Mouse (Mus musculus) thymus, postnatal 0 days (tissue): ENCODE measurements around the gene AU040320. TPM values are rescaled to one million over a fixed set of nuclear protein-coding genes. Genes with fewer than 3 reads are reported as not detected.

Source experiments
- DNase-seq: peaks from one replicate; pipeline ENCODE4 v3.0.0-alpha.2; 2015; ENCODE audit warnings: low spot score
- polyA plus RNA-seq: library from polyadenylated mRNA; unstranded; fragments of >200 nt; fragmentation: Nextera tagmentation; extraction: Ambion mirVana; gene quantifications from 2 replicates; pipeline ENCODE4 v1.2.1, GENCODE M21; 2015

AU040320 gene
- polyA plus RNA-seq, 1 experiment from 2014 or later: 15.4 TPM

- DNase-seq: peak; percentile 24
Observed at GRCm38 (mm10) chr4:126850019-126850777, 96.9 kb downstream of the AU040320 start.

- no peak for DNase-seq
Observed at GRCm38 (mm10) chr4:126850778-126851080, 97.4 kb downstream of the AU040320 start.

GRCm38 (mm10) chr4:126852971-126853370 is 99.6 kb downstream of the AU040320 start:
- no peak for DNase-seq

- no peak for DNase-seq
Observed at GRCm38 (mm10) chr4:126860268-126860986, 107.1 kb downstream of the AU040320 start.

- peak; percentile 53 for DNase-seq
Observed at GRCm38 (mm10) chr4:126861514-126862266, 108.3 kb downstream of the AU040320 start.

GRCm38 (mm10) chr4:126868699-126869098 is 115.4 kb downstream of the AU040320 start:
- DNase-seq: no peak

- DNase-seq: no peak
Observed at GRCm38 (mm10) chr4:126872717-126873116, 119.4 kb downstream of the AU040320 start.

- DNase-seq: no peak
Observed at GRCm38 (mm10) chr4:126879560-126880275, 126.4 kb downstream of the AU040320 start.

- DNase-seq: no peak
Observed at GRCm38 (mm10) chr4:126883602-126884001, 130.3 kb downstream of the AU040320 start.

- DNase-seq: no peak
Observed at GRCm38 (mm10) chr4:126885953-126886352, 132.6 kb downstream of the AU040320 start.

GRCm38 (mm10) chr4:126889879-126890278 is 136.5 kb downstream of the AU040320 start:
- no peak for DNase-seq

Other genes with a start within 250 kb of the AU040320 start
- 0.47 and 0.60 TPM in 2 replicates for gene Ago4, start 220.1 kb upstream of the AU040320 start, polyA plus RNA-seq
- gene Clspn, start 196.6 kb upstream of the AU040320 start, polyA plus RNA-seq: 43.9 and 63.1 TPM in 2 replicates
- gene 5730409E04Rik, start 143.7 kb upstream of the AU040320 start, polyA plus RNA-seq: 1.1 and 1.7 TPM in 2 replicates
- gene Psmb2, start 75.9 kb upstream of the AU040320 start, polyA plus RNA-seq: 566 and 594 TPM in 2 replicates
- not detected in 2 replicates for gene Tfap2e, start 17.3 kb upstream of the AU040320 start, polyA plus RNA-seq
- 18.4 and 20.6 TPM in 2 replicates for gene Ncdn, start 106 bp upstream of the AU040320 start, polyA plus RNA-seq
- 12.0 and 14.3 TPM in 2 replicates for gene Zmym4, start 214.6 kb downstream of the AU040320 start, polyA plus RNA-seq